Mouse (Mus musculus): ENCODE data around the gene Dag1. TPM values are rescaled to one million over a fixed set of nuclear protein-coding genes. Genes with fewer than 3 reads are reported as not detected.

The Dag1 gene
- polyA plus RNA-seq, 1 experiment from 2014 or later: 64.2 TPM

GRCm38 (mm10) chr9:108266261-108266935 lies 2.6 kb upstream of the Dag1 start:
- ATAC-seq (ENCODE audit: low FRiP score, low TSS enrichment): no peak
- Histone ChIP-seq H3K4me2 (ENCODE audit: low read length) (no peak overlapping the region), H3K9ac (replicated peaks; ENCODE audit: low read length) (no peak overlapping the region), H3K36me3 (ENCODE audit: control insufficient read depth, insufficient read depth, low read length) (no peaks in the 10 kb centered on the region), H3K27ac (replicated peaks; ENCODE audit: low read depth, low read length) (no peak overlapping the region), H3K9me3 (ENCODE audit: control insufficient read depth, low read length) (no peaks in the 10 kb centered on the region), H3K4me1 (ENCODE audit: control insufficient read depth, insufficient read depth, low read length) (peaks cover 15% of the 10 kb centered on the region), H3K4me3 (replicated peaks; ENCODE audit: low read depth, low read length) (no peak overlapping the region), H3K27me3 (ENCODE audit: control insufficient read depth, insufficient read depth, low read length) (no peaks in the 10 kb centered on the region)
- DNase-seq: no peak
- 58% methylated on average over 10 of the region's 10 CpGs for WGBS

GRCm38 (mm10) chr9:108264191-108264921 lies 598 bp upstream of the Dag1 start:
- Histone ChIP-seq H3K27me3 (ENCODE audit: control insufficient read depth, insufficient read depth, low read length) (no peaks in the 10 kb centered on the region), H3K9ac (replicated peaks; ENCODE audit: low read length) (peak overlapping the region; percentile 17; the same call in 1 of the 2 replicates), H3K4me3 (replicated peaks; ENCODE audit: low read depth, low read length) (peak overlapping the region; percentile 98), H3K27ac (replicated peaks; ENCODE audit: low read depth, low read length) (peak overlapping the region; percentile 89), H3K4me2 (ENCODE audit: low read length) (peak overlapping the region; percentile 76), H3K4me1 (ENCODE audit: control insufficient read depth, insufficient read depth, low read length) (peaks cover 17% of the 10 kb centered on the region), H3K9me3 (ENCODE audit: control insufficient read depth, low read length) (no peaks in the 10 kb centered on the region), H3K36me3 (ENCODE audit: control insufficient read depth, insufficient read depth, low read length) (no peaks in the 10 kb centered on the region)
- DNase-seq (peak; percentile 22), ATAC-seq (ENCODE audit: low FRiP score, low TSS enrichment) (no peak)
- WGBS: 22% methylated on average over 10 of the region's 10 CpGs

GRCm38 (mm10) chr9:108263131-108263681 lies 552 bp downstream of the Dag1 start:
- peak; percentile 58 for ATAC-seq (ENCODE audit: low FRiP score, low TSS enrichment)
- Histone ChIP-seq H3K4me2 (ENCODE audit: low read length) (peak overlapping the region; percentile 76), H3K27me3 (ENCODE audit: control insufficient read depth, insufficient read depth, low read length) (no peaks in the 10 kb centered on the region), H3K27ac (replicated peaks; ENCODE audit: low read depth, low read length) (peak overlapping the region; percentile 89), H3K9ac (replicated peaks; ENCODE audit: low read length) (peak overlapping the region; percentile 92), H3K36me3 (ENCODE audit: control insufficient read depth, insufficient read depth, low read length) (no peaks in the 10 kb centered on the region), H3K9me3 (ENCODE audit: control insufficient read depth, low read length) (no peaks in the 10 kb centered on the region), H3K4me1 (ENCODE audit: control insufficient read depth, insufficient read depth, low read length) (peaks cover 17% of the 10 kb centered on the region), H3K4me3 (replicated peaks; ENCODE audit: low read depth, low read length) (peak overlapping the region; percentile 98)
- under 1% methylated on average over 59 of the region's 62 CpGs for whole genome bisulfite sequencing
- DNase-seq: peak; percentile 70

- Histone ChIP-seq H3K9me3 (ENCODE audit: control insufficient read depth, low read length) (no peaks in the 10 kb centered on the region), H3K4me2 (ENCODE audit: low read length) (peak overlapping the region; percentile 76), H3K27ac (replicated peaks; ENCODE audit: low read depth, low read length) (no peak overlapping the region; the same call in 1 of the 2 replicates), H3K4me3 (replicated peaks; ENCODE audit: low read depth, low read length) (peak overlapping the region; percentile 98), H3K4me1 (ENCODE audit: control insufficient read depth, insufficient read depth, low read length) (peaks cover 17% of the 10 kb centered on the region), H3K9ac (replicated peaks; ENCODE audit: low read length) (peak overlapping the region; percentile 92), H3K36me3 (ENCODE audit: control insufficient read depth, insufficient read depth, low read length) (no peaks in the 10 kb centered on the region), H3K27me3 (ENCODE audit: control insufficient read depth, insufficient read depth, low read length) (no peaks in the 10 kb centered on the region)
- DNase-seq: peak; percentile 5
- no peak for ATAC-seq (ENCODE audit: low FRiP score, low TSS enrichment)
- 46% methylated on average over 11 of the region's 11 CpGs for WGBS
Observed at GRCm38 (mm10) chr9:108262494-108263049, 1.2 kb downstream of the Dag1 start.

GRCm38 (mm10) chr9:108261865-108262264 lies 1.9 kb downstream of the Dag1 start:
- Histone ChIP-seq H3K9me3 (ENCODE audit: control insufficient read depth, low read length) (no peaks in the 10 kb centered on the region), H3K36me3 (ENCODE audit: control insufficient read depth, insufficient read depth, low read length) (no peaks in the 10 kb centered on the region), H3K4me3 (replicated peaks; ENCODE audit: low read depth, low read length) (peak overlapping the region; percentile 98; the same call in 1 of the 2 replicates), H3K4me1 (ENCODE audit: control insufficient read depth, insufficient read depth, low read length) (peaks cover 17% of the 10 kb centered on the region), H3K27ac (replicated peaks; ENCODE audit: low read depth, low read length) (no peak overlapping the region), H3K27me3 (ENCODE audit: control insufficient read depth, insufficient read depth, low read length) (no peaks in the 10 kb centered on the region), H3K9ac (replicated peaks; ENCODE audit: low read length) (no peak overlapping the region; the same call in 1 of the 2 replicates), H3K4me2 (ENCODE audit: low read length) (peak overlapping the region; percentile 76)
- DNase-seq (no peak), ATAC-seq (ENCODE audit: low FRiP score, low TSS enrichment) (no peak)
- 80% methylated on average over 7 of the region's 7 CpGs for WGBS

- DNase-seq: no peak
- 84% methylated on average over 4 of the region's 4 CpGs for WGBS
- Histone ChIP-seq H3K27ac (replicated peaks; ENCODE audit: low read depth, low read length) (no peak overlapping the region), H3K27me3 (ENCODE audit: control insufficient read depth, insufficient read depth, low read length) (no peaks in the 10 kb centered on the region), H3K4me2 (ENCODE audit: low read length) (no peak overlapping the region), H3K9me3 (ENCODE audit: control insufficient read depth, low read length) (no peaks in the 10 kb centered on the region), H3K4me1 (ENCODE audit: control insufficient read depth, insufficient read depth, low read length) (peaks cover 17% of the 10 kb centered on the region), H3K9ac (replicated peaks; ENCODE audit: low read length) (no peak overlapping the region), H3K4me3 (replicated peaks; ENCODE audit: low read depth, low read length) (no peak overlapping the region), H3K36me3 (ENCODE audit: control insufficient read depth, insufficient read depth, low read length) (no peaks in the 10 kb centered on the region)
- ATAC-seq (ENCODE audit: low FRiP score, low TSS enrichment): no peak
Observed at GRCm38 (mm10) chr9:108260526-108260925, 3.2 kb downstream of the Dag1 start.

GRCm38 (mm10) chr9:108252766-108253165 lies 11.0 kb downstream of the Dag1 start:
- Histone ChIP-seq H3K9me3 (ENCODE audit: control insufficient read depth, low read length) (no peaks in the 10 kb centered on the region), H3K36me3 (ENCODE audit: control insufficient read depth, insufficient read depth, low read length) (peaks cover 26% of the 10 kb centered on the region), H3K27ac (replicated peaks; ENCODE audit: low read depth, low read length) (no peak overlapping the region), H3K27me3 (ENCODE audit: control insufficient read depth, insufficient read depth, low read length) (no peaks in the 10 kb centered on the region), H3K9ac (replicated peaks; ENCODE audit: low read length) (no peak overlapping the region), H3K4me2 (ENCODE audit: low read length) (no peak overlapping the region), H3K4me1 (ENCODE audit: control insufficient read depth, insufficient read depth, low read length) (no peaks in the 10 kb centered on the region), H3K4me3 (replicated peaks; ENCODE audit: low read depth, low read length) (no peak overlapping the region)
- ATAC-seq (ENCODE audit: low FRiP score, low TSS enrichment) (no peak), DNase-seq (no peak)
- 97% methylated on average over 7 of the region's 7 CpGs for WGBS

GRCm38 (mm10) chr9:108251877-108252276 lies 11.9 kb downstream of the Dag1 start:
- 96% methylated on average over 6 of the region's 6 CpGs for WGBS
- DNase-seq (no peak), ATAC-seq (ENCODE audit: low FRiP score, low TSS enrichment) (no peak)
- H3K4me2 ChIP-seq (ENCODE audit: low read length): no peak overlapping the region
- H3K27me3 ChIP-seq (ENCODE audit: control insufficient read depth, insufficient read depth, low read length): no peaks in the 10 kb centered on the region
- H3K9ac ChIP-seq (replicated peaks; ENCODE audit: low read length): no peak overlapping the region
- H3K4me3 ChIP-seq (replicated peaks; ENCODE audit: low read depth, low read length): no peak overlapping the region
- H3K9me3 ChIP-seq (ENCODE audit: control insufficient read depth, low read length): no peaks in the 10 kb centered on the region
- H3K27ac ChIP-seq (replicated peaks; ENCODE audit: low read depth, low read length): no peak overlapping the region
- no peaks in the 10 kb centered on the region for H3K4me1 ChIP-seq (ENCODE audit: control insufficient read depth, insufficient read depth, low read length)
- peaks cover 28% of the 10 kb centered on the region for H3K36me3 ChIP-seq (ENCODE audit: control insufficient read depth, insufficient read depth, low read length)

Data from midbrain, embryonic 14.5 days (tissue).